ENCODE assay signal across 16 mouse cellular contexts in genomic region chr2:53911857-53912256, GRCm38 (mm10).
"Had no signal": no experiment of that assay in that cellular context is flagged by ENCODE, and none has a peak within 500 bp of the region (broad histone marks: within the 10 kb centered on the region; RNA-seq: fewer than 3 reads in every experiment).

No protein-coding gene starts in this region.

- DNase-seq: retina, postnatal 1 day; right cerebral cortex, adult 18-20 months; right cerebral cortex, postnatal 14 days; right cerebral cortex, postnatal 25 days; right cerebral cortex, postnatal 4 days; spleen, adult 18-20 months; thymus, adult 18-20 months; thymus, adult 2 months; thymus, postnatal 14 days; thymus, postnatal 25 days; thymus, postnatal 36 days; thymus, postnatal 4 days had no signal

- H3K9me3 ChIP-seq: neural tube, embryonic 13.5 days; neural tube, embryonic 15.5 days; stomach, embryonic 15.5 days had no signal

- H3K4me1 ChIP-seq: neural tube, embryonic 13.5 days; neural tube, embryonic 15.5 days; stomach, embryonic 15.5 days had no signal

- H3K36me3 ChIP-seq: neural tube, embryonic 13.5 days; neural tube, embryonic 15.5 days; stomach, embryonic 15.5 days had no signal

- H3K4me2 ChIP-seq: neural tube, embryonic 13.5 days; neural tube, embryonic 15.5 days; stomach, embryonic 15.5 days had no signal

- H3K27me3 ChIP-seq: neural tube, embryonic 13.5 days; neural tube, embryonic 15.5 days; stomach, embryonic 15.5 days had no signal

- H3K9ac ChIP-seq: neural tube, embryonic 13.5 days; neural tube, embryonic 15.5 days; stomach, embryonic 15.5 days had no signal

- H3K27ac ChIP-seq: neural tube, embryonic 13.5 days; neural tube, embryonic 15.5 days; stomach, embryonic 15.5 days; stomach, postnatal 0 days had no signal

- H3K4me3 ChIP-seq: neural tube, embryonic 13.5 days; neural tube, embryonic 15.5 days; stomach, embryonic 15.5 days had no signal
